Mouse (Mus musculus) lung, postnatal 36 days (tissue): ENCODE data around the gene Cdkn2aipnl.

Experiments
- DNase-seq: peaks from one replicate; pipeline ENCODE4 v3.0.0; 2022; ENCODE audit warnings: mixed read lengths

Cdkn2aipnl gene

GRCm38 (mm10) chr11:51967443-51968401 lies at the start of gene Cdkn2aipnl:
Gene Cdkn2aipnl, plus strand, starts transcription at chr11:51967661.
- peak; percentile 98 for DNase-seq

- DNase-seq: peak; percentile 71
These were observed 49.5 kb upstream of the Cdkn2aipnl start for GRCm38 (mm10) chr11:51917951-51918350.

GRCm38 (mm10) chr11:51918576-51918975 lies 48.9 kb upstream of the Cdkn2aipnl start:
- DNase-seq: peak; percentile 42

GRCm38 (mm10) chr11:51921355-51922125 lies 45.9 kb upstream of the Cdkn2aipnl start:
- DNase-seq: peak; percentile 52

GRCm38 (mm10) chr11:51922421-51922841 lies 45.0 kb upstream of the Cdkn2aipnl start:
- DNase-seq: peak; percentile 43

GRCm38 (mm10) chr11:51925595-51925994 lies 41.9 kb upstream of the Cdkn2aipnl start:
- peak; percentile 42 for DNase-seq

- DNase-seq: no peak
These were observed 41.1 kb upstream of the Cdkn2aipnl start for GRCm38 (mm10) chr11:51926385-51926784.

- DNase-seq: no peak
These were observed 40.4 kb upstream of the Cdkn2aipnl start for GRCm38 (mm10) chr11:51927106-51927505.

- DNase-seq: no peak
These were observed 36.3 kb upstream of the Cdkn2aipnl start for GRCm38 (mm10) chr11:51931138-51931537.

GRCm38 (mm10) chr11:51931790-51932189 lies 35.7 kb upstream of the Cdkn2aipnl start:
- peak; percentile 77 for DNase-seq

GRCm38 (mm10) chr11:51934230-51934629 lies 33.2 kb upstream of the Cdkn2aipnl start:
- DNase-seq: no peak

GRCm38 (mm10) chr11:51935636-51936434 lies 31.6 kb upstream of the Cdkn2aipnl start:
- peak; percentile 42 for DNase-seq

GRCm38 (mm10) chr11:51937361-51937781 lies 30.1 kb upstream of the Cdkn2aipnl start:
- DNase-seq: no peak

GRCm38 (mm10) chr11:51938817-51939589 lies 28.5 kb upstream of the Cdkn2aipnl start:
- DNase-seq: peak; percentile 52

- peak; percentile 40 for DNase-seq
These were observed 27.9 kb upstream of the Cdkn2aipnl start for GRCm38 (mm10) chr11:51939590-51939955.

GRCm38 (mm10) chr11:51940511-51940955 lies 26.9 kb upstream of the Cdkn2aipnl start:
- DNase-seq: peak; percentile 81

- no peak for DNase-seq
These were observed 24.6 kb upstream of the Cdkn2aipnl start for GRCm38 (mm10) chr11:51942602-51943499.

GRCm38 (mm10) chr11:51943500-51943841 lies 24.0 kb upstream of the Cdkn2aipnl start:
- DNase-seq: no peak

- DNase-seq: no peak
These were observed 23.2 kb upstream of the Cdkn2aipnl start for GRCm38 (mm10) chr11:51944239-51944638.

GRCm38 (mm10) chr11:51945548-51945947 lies 21.9 kb upstream of the Cdkn2aipnl start:
- DNase-seq: no peak

GRCm38 (mm10) chr11:51946144-51946543 lies 21.3 kb upstream of the Cdkn2aipnl start:
- DNase-seq: no peak
